In genomic region chr7:35753319-35754032, GRCm38 (mm10) we compare ENCODE assay signal across 8 mouse cellular contexts. TPM values are rescaled to one million over a fixed set of nuclear protein-coding genes. Genes with fewer than 3 reads are reported as not detected.
DNase-seq lines count a peak whose midpoint lies in the region; ATAC-seq lines count a peak whose summit lies in the region.

No protein-coding gene starts in this region.

- DNase-seq in cerebellum, postnatal 10 days: peak; percentile 24 to 34
- no peak for DNase-seq in cerebellum, postnatal 14 days
- DNase-seq in right cerebral cortex, postnatal 36 days (ENCODE audit: low spot score in 2 of 2): peak; percentile 57 to 63
- no peak for DNase-seq in adrenal gland, adult 8-10 months

- peak overlapping the region; percentile 100 for H3K4me2 ChIP-seq in heart, embryonic 14.5 days (ENCODE audit: low read length)
- H3K4me2 ChIP-seq in limb, embryonic 15.5 days: peak overlapping the region; percentile 96

- no peak for ATAC-seq in megakaryocyte, adult 5-6 weeks (ENCODE audit: poor library complexity, severe bottlenecking)
- ATAC-seq in heart, embryonic 14.5 days (ENCODE audit: insufficient number of reproducible peaks, insufficient read depth, low FRiP score, low read depth): no peak
- no peak for ATAC-seq in limb, embryonic 15.5 days (ENCODE audit: insufficient number of reproducible peaks, low FRiP score, low TSS enrichment, low read depth)

- 4% methylated on average over 15 of the region's 15 CpGs for WGBS in heart, embryonic 14.5 days
- WGBS in limb, embryonic 15.5 days: 7% methylated on average over 15 of the region's 15 CpGs

- no peaks in the 10 kb centered on the region for H3K27me3 ChIP-seq in megakaryocyte, embryonic 14.5 days (replicated peaks)
- no peaks in the 10 kb centered on the region for H3K27me3 ChIP-seq in heart, embryonic 14.5 days (ENCODE audit: control insufficient read depth, insufficient read depth, low read length)
- no peaks in the 10 kb centered on the region for H3K27me3 ChIP-seq in limb, embryonic 15.5 days

- H3K27ac ChIP-seq in heart, embryonic 14.5 days (replicated peaks in 1 of 2; ENCODE audit: control insufficient read depth in 1 of 2, insufficient read depth in 1 of 2, low read depth in 2 of 2, low read length in 2 of 2): no peak overlapping the region
- peak overlapping the region; percentile 72; the same call in 1 of the 2 replicates for H3K27ac ChIP-seq in limb, embryonic 15.5 days

- H3K4me1 ChIP-seq in megakaryocyte, embryonic 14.5 days: peaks cover 55% of the 10 kb centered on the region
- peaks cover 5 to 10% of the 10 kb centered on the region in 2 experiments; a peak in 3 of 4 replicates for H3K4me1 ChIP-seq in heart, embryonic 14.5 days (ENCODE audit: control insufficient read depth in 2 of 2, insufficient read depth in 2 of 2, low read length in 2 of 2)
- H3K4me1 ChIP-seq in limb, embryonic 15.5 days: peaks cover 11% of the 10 kb centered on the region

- peak overlapping the region; percentile 82 for H3K9ac ChIP-seq in heart, embryonic 14.5 days (ENCODE audit: low read length)
- peak overlapping the region; percentile 64 for H3K9ac ChIP-seq in limb, embryonic 15.5 days

- H3K9me3 ChIP-seq in megakaryocyte, embryonic 14.5 days: no peaks in the 10 kb centered on the region
- H3K9me3 ChIP-seq in heart, embryonic 14.5 days (ENCODE audit: control insufficient read depth, low read length): 0 out of 2 replicates have a peak, but pooled peaks cover 2% of the 10 kb centered on the region
- H3K9me3 ChIP-seq in limb, embryonic 15.5 days: no peaks in the 10 kb centered on the region

- peaks cover 31% of the 10 kb centered on the region for H3K36me3 ChIP-seq in megakaryocyte, embryonic 14.5 days (replicated peaks; ENCODE audit: low read length)
- peaks cover 18% of the 10 kb centered on the region for H3K36me3 ChIP-seq in heart, embryonic 14.5 days (ENCODE audit: control insufficient read depth, insufficient read depth, low read length)
- H3K36me3 ChIP-seq in limb, embryonic 15.5 days: peaks cover 29% of the 10 kb centered on the region

- H3K4me3 ChIP-seq in megakaryocyte, embryonic 14.5 days (replicated peaks): peak overlapping the region; percentile 98
- H3K4me3 ChIP-seq in heart, embryonic 14.5 days (ENCODE audit: control insufficient read depth in 1 of 2, insufficient read depth in 1 of 2, low read depth in 1 of 2, low read length in 2 of 2): peak overlapping the region; percentile 88 to 91
- peak overlapping the region; percentile 86 for H3K4me3 ChIP-seq in limb, embryonic 15.5 days

RNA-seq across cellular contexts. Expression of gene Dpy19l3, which starts 0.8 kb away (rescaled TPM):
- 5.1 TPM in 1 of 2 replicates, not detected in the other for polyA plus RNA-seq in megakaryocyte, embryonic 14.5 days (2012; ENCODE audit: insufficient read depth, low replicate concordance)
- 4.9 and 6.2 TPM in 2 replicates for total RNA-seq in megakaryocyte, adult 5-6 weeks (2015)
- 1.3 and 1.7 TPM in 2 replicates for total RNA-seq in megakaryocyte, adult 5-6 weeks (2017)
- 15.6 and 18.7 TPM in 2 replicates for polyA plus RNA-seq in heart, embryonic 14.5 days (2014; fragmentation: Nextera tagmentation; extraction: Ambion mirVana)
- polyA plus RNA-seq in limb, embryonic 15.5 days (2015; fragmentation: Nextera tagmentation; extraction: Ambion mirVana): 22.0 and 27.8 TPM in 2 replicates
- 10 to 100 TPM; 57.8 to 90.2 (median 69.7) TPM for total RNA-seq in adrenal gland, adult 8-10 months (2022)

RNA-seq across cellular contexts. Expression of gene Zfp507, which starts 49.3 kb away (rescaled TPM):
- polyA plus RNA-seq in megakaryocyte, embryonic 14.5 days (2012; ENCODE audit: insufficient read depth, low replicate concordance): 0.76 and 2.4 TPM in 2 replicates
- total RNA-seq in megakaryocyte, adult 5-6 weeks (2015): 1.4 and 2.8 TPM in 2 replicates
- 1.4 and 3.7 TPM in 2 replicates for total RNA-seq in megakaryocyte, adult 5-6 weeks (2017)
- 9.7 and 14.4 TPM in 2 replicates for polyA plus RNA-seq in heart, embryonic 14.5 days (2014; fragmentation: Nextera tagmentation; extraction: Ambion mirVana)
- polyA plus RNA-seq in limb, embryonic 15.5 days (2015; fragmentation: Nextera tagmentation; extraction: Ambion mirVana): 17.5 and 18.5 TPM in 2 replicates
- 10 to 100 TPM; 29.3 to 34.7 (median 31.4) TPM for total RNA-seq in adrenal gland, adult 8-10 months (2022)

Comparison
In these comparisons a context has a peak if more than half of its experiments do, and no peak if none do; other contexts are left out.
1. DNase-seq: peak in cerebellum, postnatal 10 days (2 of 2) and right cerebral cortex, postnatal 36 days (2 of 2); none in cerebellum, postnatal 14 days (0 of 2) and adrenal gland, adult 8-10 months (single experiment).
2. Peak in every context shown above with its lines, with median percentiles within 50 percentile points of each other: H3K4me3 ChIP-seq.